Mouse (Mus musculus) G1E-ER4 (cell line): ENCODE data around the gene Gm21885. TPM values are rescaled to one million over a fixed set of nuclear protein-coding genes. Genes with fewer than 3 reads are reported as not detected.

Source experiments
- GATA1 ChIP-seq: IDR thresholded peaks from one replicate; pipeline ENCODE4 v1.8.0; 2012; ENCODE audit warnings: low read length, inconsistent platforms
- polyA plus RNA-seq: library from polyadenylated mRNA; stranded (reverse); fragments of >175 nt; gene quantifications from 2 replicates; pipeline ENCODE4 v1.2.3, GENCODE M21; 2012

Gm21885 gene
- not detected in 2 replicates for polyA plus RNA-seq

- no peak for TF ChIP-seq GATA1
Observed at GRCm38 (mm10) chr11:94281199-94282181, at the start of gene Gm21885. TSS of gene Gm21885 (plus strand) at chr11:94281873.

GRCm38 (mm10) chr11:94233405-94233804, 48.3 kb upstream of the Gm21885 start:
- TF ChIP-seq GATA1, result no peak

- peak; percentile 67 for TF ChIP-seq GATA1
Observed at GRCm38 (mm10) chr11:94234380-94234779, 47.3 kb upstream of the Gm21885 start.

- no peak for TF ChIP-seq GATA1
Observed at GRCm38 (mm10) chr11:94234857-94235256, 46.8 kb upstream of the Gm21885 start.

GRCm38 (mm10) chr11:94236074-94236473, 45.6 kb upstream of the Gm21885 start:
- no peak for TF ChIP-seq GATA1

GRCm38 (mm10) chr11:94238786-94239185, 42.9 kb upstream of the Gm21885 start:
- no peak for TF ChIP-seq GATA1

- no peak for TF ChIP-seq GATA1
Observed at GRCm38 (mm10) chr11:94239706-94240105, 42.0 kb upstream of the Gm21885 start.

GRCm38 (mm10) chr11:94242760-94243421, 38.8 kb upstream of the Gm21885 start:
- no peak for TF ChIP-seq GATA1

GRCm38 (mm10) chr11:94243422-94244180, 38.1 kb upstream of the Gm21885 start:
- TF ChIP-seq GATA1, result no peak

- TF ChIP-seq GATA1, result no peak
Observed at GRCm38 (mm10) chr11:94244385-94244784, 37.3 kb upstream of the Gm21885 start.

GRCm38 (mm10) chr11:94245955-94246788, 35.5 kb upstream of the Gm21885 start, which contains the start of gene Wfikkn2:
TSS of gene Wfikkn2 (minus strand) at chr11:94246005.
- no peak for TF ChIP-seq GATA1

- no peak for TF ChIP-seq GATA1
Observed at GRCm38 (mm10) chr11:94246789-94247061, 34.9 kb upstream of the Gm21885 start.

GRCm38 (mm10) chr11:94253156-94253555, 28.5 kb upstream of the Gm21885 start:
- no peak for TF ChIP-seq GATA1

GRCm38 (mm10) chr11:94253691-94254090, 28.0 kb upstream of the Gm21885 start:
- TF ChIP-seq GATA1, result no peak

- no peak for TF ChIP-seq GATA1
Observed at GRCm38 (mm10) chr11:94255733-94256132, 25.9 kb upstream of the Gm21885 start.
